Mouse (Mus musculus): ENCODE results near the gene Setd1a. TPM values are rescaled to one million over a fixed set of nuclear protein-coding genes. Genes with fewer than 3 reads are reported as not detected.
"Not testable (repeated sequence)": the region's sequence is repeated elsewhere in the genome, so short reads cannot be mapped to it uniquely, and the experiment has no call there.

Setd1a gene
- 49.1 and 51.7 TPM in 2 replicates for polyA plus RNA-seq (2011; ENCODE audit: insufficient read depth, insufficient read length, low read depth, missing spikeins)

DNA sequence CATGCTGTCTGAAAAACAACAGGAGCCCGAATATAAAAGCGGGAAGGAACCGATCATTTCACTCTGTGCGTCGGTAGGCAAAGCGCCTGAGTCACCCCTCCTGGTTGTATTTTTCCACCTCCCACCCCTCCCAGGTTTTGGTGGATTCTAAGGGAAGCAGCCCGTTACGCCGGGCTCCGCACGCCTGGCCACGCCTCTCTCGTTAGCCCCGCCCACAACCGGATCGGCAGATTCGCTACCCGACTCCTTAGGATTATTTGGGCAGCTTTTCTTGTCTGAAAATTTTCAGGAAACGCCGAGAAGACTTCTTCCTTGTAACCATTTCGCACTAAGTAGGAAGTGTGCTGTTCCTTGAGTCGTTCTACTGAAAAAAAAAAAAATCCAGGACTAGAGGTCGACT lies at the start of gene Setd1a:
Gene Setd1a (plus strand): TSS at position 245 of the 400 bp plus-strand sequence.
- peak; percentile 54 for TF ChIP-seq POLR2A (IDR thresholded peaks at IDR 0.05; ENCODE audit: insufficient read depth, low read length)
- TF ChIP-seq EP300 (IDR thresholded peaks at IDR 0.05; ENCODE audit: insufficient read depth, low read depth, low read length) = no peak
- no peak for TF ChIP-seq CTCF (IDR thresholded peaks at IDR 0.05; ENCODE audit: low read depth, low read length)
- H3K36me3 ChIP-seq (ENCODE audit: control insufficient read depth, insufficient read depth, low read length, poor library complexity, severe bottlenecking) = peaks cover 22% of the 10 kb centered on the region
- H3K27me3 ChIP-seq (ENCODE audit: control insufficient read depth, insufficient read depth, low read length, poor library complexity, severe bottlenecking) = no peaks in the 10 kb centered on the region
- peak within 1 kb of the TSS; percentile 87 for H3K4me3 ChIP-seq (ENCODE audit: low read depth, low read length)
- H3K9me3 ChIP-seq (replicated peaks; ENCODE audit: control insufficient read depth, insufficient read depth, low read length, poor library complexity, severe bottlenecking) = no peaks in the 10 kb centered on the region
- peak within 1 kb of the TSS; percentile 92 for H3K27ac ChIP-seq (ENCODE audit: insufficient read depth, low read length)
- no peaks in the 10 kb centered on the region for H3K4me1 ChIP-seq (ENCODE audit: control insufficient read depth, insufficient read depth, low read length)
- peak within 1 kb of the TSS; percentile 96 for H3K9ac ChIP-seq (ENCODE audit: low read depth, poor library complexity, severe bottlenecking)

- no peaks in the 10 kb centered on the region for H3K27me3 ChIP-seq (ENCODE audit: control insufficient read depth, insufficient read depth, low read length, poor library complexity, severe bottlenecking)
- TF ChIP-seq CTCF (IDR thresholded peaks at IDR 0.05; ENCODE audit: low read depth, low read length) (peak; percentile 24), POLR2A (IDR thresholded peaks at IDR 0.05; ENCODE audit: insufficient read depth, low read length) (no peak), EP300 (IDR thresholded peaks at IDR 0.05; ENCODE audit: insufficient read depth, low read depth, low read length) (no peak)
These were observed 48.6 kb upstream of the Setd1a start for GRCm38 (mm10) chr7:127727898-127728297.

DNA sequence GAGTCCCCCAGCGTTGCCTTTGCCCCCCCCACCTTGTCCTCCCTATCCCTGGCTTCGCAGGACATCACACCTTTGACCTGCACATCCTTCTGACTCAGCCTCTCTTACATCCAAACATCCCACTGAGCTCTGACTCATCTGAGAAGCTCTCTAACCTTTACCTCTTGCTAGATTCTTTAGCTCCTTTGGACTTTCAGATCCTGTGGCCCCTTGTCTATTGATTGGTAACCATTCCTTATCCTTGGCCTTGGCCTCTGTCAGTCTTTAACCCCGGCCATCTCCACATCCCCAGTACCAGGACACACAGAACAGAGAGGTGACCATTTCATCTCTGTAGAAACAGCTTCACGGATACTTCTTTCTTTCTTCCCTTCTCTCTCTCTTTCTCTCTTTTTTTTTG lies 46.3 kb upstream of the Setd1a start:
- no peak for TF ChIP-seq CTCF (IDR thresholded peaks at IDR 0.05; ENCODE audit: low read depth, low read length)
- no peak for TF ChIP-seq POLR2A (IDR thresholded peaks at IDR 0.05; ENCODE audit: insufficient read depth, low read length)
- no peak for TF ChIP-seq EP300 (IDR thresholded peaks at IDR 0.05; ENCODE audit: insufficient read depth, low read depth, low read length)
- Histone ChIP-seq H3K4me1 (ENCODE audit: control insufficient read depth, insufficient read depth, low read length) (no peaks in the 10 kb centered on the region), H3K4me3 (ENCODE audit: low read depth, low read length) (no peak overlapping the region)

More at GRCm38 (mm10) chr7:127727898-127728297, 48.6 kb upstream of the Setd1a start:
- Histone ChIP-seq H3K27ac (ENCODE audit: insufficient read depth, low read length) (no peak overlapping the region), H3K9ac (ENCODE audit: low read depth, poor library complexity, severe bottlenecking) (no peak overlapping the region), H3K36me3 (ENCODE audit: control insufficient read depth, insufficient read depth, low read length, poor library complexity, severe bottlenecking) (no peaks in the 10 kb centered on the region), H3K9me3 (replicated peaks; ENCODE audit: control insufficient read depth, insufficient read depth, low read length, poor library complexity, severe bottlenecking) (no peaks in the 10 kb centered on the region), H3K4me3 (ENCODE audit: low read depth, low read length) (no peak overlapping the region), H3K4me1 (ENCODE audit: control insufficient read depth, insufficient read depth, low read length) (no peaks in the 10 kb centered on the region)

DNA sequence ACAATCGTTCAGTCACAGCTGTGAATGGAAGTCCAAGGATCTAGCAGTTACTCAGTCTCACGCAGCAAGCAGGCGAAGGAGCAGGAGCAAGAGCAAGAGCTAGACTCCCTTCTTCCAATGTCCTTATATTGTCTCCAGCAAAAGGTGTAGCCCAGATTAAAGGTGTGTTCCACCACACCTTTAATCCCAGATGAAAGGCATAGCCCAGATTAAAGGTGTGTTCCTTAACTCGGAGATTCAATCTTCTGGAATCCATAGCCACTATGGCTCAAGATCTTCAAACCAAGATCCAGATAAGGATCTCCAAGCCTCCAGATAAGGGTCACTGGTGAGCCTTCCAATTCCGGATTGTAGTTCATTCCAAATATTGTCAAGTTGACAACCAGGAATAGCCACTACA lies 44.4 kb upstream of the Setd1a start, which contains the start of gene Ctf2:
Gene Ctf2 (minus strand): TSS at position 101 of the 400 bp plus-strand sequence.
- H3K27me3 ChIP-seq (ENCODE audit: control insufficient read depth, insufficient read depth, low read length, poor library complexity, severe bottlenecking); H3K9ac ChIP-seq (ENCODE audit: low read depth, poor library complexity, severe bottlenecking); H3K36me3 ChIP-seq (ENCODE audit: control insufficient read depth, insufficient read depth, low read length, poor library complexity, severe bottlenecking); H3K4me3 ChIP-seq (ENCODE audit: low read depth, low read length); H3K27ac ChIP-seq (ENCODE audit: insufficient read depth, low read length); H3K4me1 ChIP-seq (ENCODE audit: control insufficient read depth, insufficient read depth, low read length); H3K9me3 ChIP-seq (replicated peaks; ENCODE audit: control insufficient read depth, insufficient read depth, low read length, poor library complexity, severe bottlenecking): not testable (repeated sequence)

More for the DNA sequence above, 46.3 kb upstream of the Setd1a start:
- Histone ChIP-seq H3K9ac (ENCODE audit: low read depth, poor library complexity, severe bottlenecking) (no peak overlapping the region), H3K27ac (ENCODE audit: insufficient read depth, low read length) (no peak overlapping the region), H3K9me3 (replicated peaks; ENCODE audit: control insufficient read depth, insufficient read depth, low read length, poor library complexity, severe bottlenecking) (no peaks in the 10 kb centered on the region), H3K36me3 (ENCODE audit: control insufficient read depth, insufficient read depth, low read length, poor library complexity, severe bottlenecking) (no peaks in the 10 kb centered on the region), H3K27me3 (ENCODE audit: control insufficient read depth, insufficient read depth, low read length, poor library complexity, severe bottlenecking) (no peaks in the 10 kb centered on the region)

GRCm38 (mm10) chr7:127744366-127745045 lies 32.0 kb upstream of the Setd1a start, which contains the start of gene Fbxl19:
Gene Fbxl19 (plus strand): TSS chr7:127744543.
- no peaks in the 10 kb centered on the region for H3K9me3 ChIP-seq (replicated peaks; ENCODE audit: control insufficient read depth, insufficient read depth, low read length, poor library complexity, severe bottlenecking)
- 0 out of 2 replicates have a peak, but pooled peaks cover 4% of the 10 kb centered on the region for H3K36me3 ChIP-seq (ENCODE audit: control insufficient read depth, insufficient read depth, low read length, poor library complexity, severe bottlenecking)
- no peaks in the 10 kb centered on the region for H3K27me3 ChIP-seq (ENCODE audit: control insufficient read depth, insufficient read depth, low read length, poor library complexity, severe bottlenecking)
- H3K9ac ChIP-seq (ENCODE audit: low read depth, poor library complexity, severe bottlenecking) = peak within 1 kb of the TSS; percentile 97
- H3K27ac ChIP-seq (ENCODE audit: insufficient read depth, low read length) = peak within 1 kb of the TSS; percentile 57
- TF ChIP-seq CTCF (IDR thresholded peaks at IDR 0.05; ENCODE audit: low read depth, low read length) (peak; percentile 50), EP300 (IDR thresholded peaks at IDR 0.05; ENCODE audit: insufficient read depth, low read depth, low read length) (no peak), POLR2A (IDR thresholded peaks at IDR 0.05; ENCODE audit: insufficient read depth, low read length) (no peak)
- H3K4me1 ChIP-seq (ENCODE audit: control insufficient read depth, insufficient read depth, low read length) = no peaks in the 10 kb centered on the region
- peak within 1 kb of the TSS; percentile 86 for H3K4me3 ChIP-seq (ENCODE audit: low read depth, low read length)

DNA sequence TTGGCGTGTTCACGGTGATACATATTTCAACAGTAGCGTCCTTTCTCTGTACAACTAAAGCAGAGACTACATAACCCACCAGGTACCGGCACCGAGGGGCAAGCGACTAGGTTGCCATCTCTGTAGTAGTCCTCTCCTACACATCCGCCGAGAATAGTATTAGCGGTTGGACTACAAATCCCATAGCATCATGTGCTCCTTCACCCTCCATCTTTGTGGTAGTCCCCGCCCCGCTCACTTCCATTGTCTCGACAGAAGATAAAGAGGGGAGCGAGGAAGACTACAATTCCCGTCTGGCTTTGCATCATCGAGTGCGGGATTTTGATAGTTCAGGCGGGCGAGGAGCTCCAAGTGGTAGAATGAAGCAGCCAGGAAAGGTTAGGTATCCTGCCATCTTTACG lies 31.2 kb upstream of the Setd1a start:
- TF ChIP-seq POLR2A (IDR thresholded peaks at IDR 0.05; ENCODE audit: insufficient read depth, low read length) = peak; percentile 40
- TF ChIP-seq CTCF (IDR thresholded peaks at IDR 0.05; ENCODE audit: low read depth, low read length) = no peak
- TF ChIP-seq EP300 (IDR thresholded peaks at IDR 0.05; ENCODE audit: insufficient read depth, low read depth, low read length) = no peak
- Histone ChIP-seq H3K27ac (ENCODE audit: insufficient read depth, low read length) (peak overlapping the region; percentile 51), H3K36me3 (ENCODE audit: control insufficient read depth, insufficient read depth, low read length, poor library complexity, severe bottlenecking) (0 out of 2 replicates have a peak, but pooled peaks cover 7% of the 10 kb centered on the region), H3K9ac (ENCODE audit: low read depth, poor library complexity, severe bottlenecking) (peak overlapping the region; percentile 97), H3K4me3 (ENCODE audit: low read depth, low read length) (peak overlapping the region; percentile 86), H3K9me3 (replicated peaks; ENCODE audit: control insufficient read depth, insufficient read depth, low read length, poor library complexity, severe bottlenecking) (no peaks in the 10 kb centered on the region), H3K27me3 (ENCODE audit: control insufficient read depth, insufficient read depth, low read length, poor library complexity, severe bottlenecking) (no peaks in the 10 kb centered on the region), H3K4me1 (ENCODE audit: control insufficient read depth, insufficient read depth, low read length) (no peaks in the 10 kb centered on the region)

Measured in ES-Bruce4 (cell line).